Mouse (Mus musculus) spleen, embryonic (tissue): ENCODE measurements at regions not wholly inside any gene's neighbourhood (a gene's known extent, or its start where the extent isn't known, plus 50 kb on each side); places are given as distances from the start of the nearest gene placed in this dataset.

Experiments used
- CTCF ChIA-PET: fragments of 350-600 bp; sonication (Branson Sonifier 250); formaldehyde crosslinking; loops from one replicate; lab custom pipeline; 2022; lab: Charles Lee

DNA sequence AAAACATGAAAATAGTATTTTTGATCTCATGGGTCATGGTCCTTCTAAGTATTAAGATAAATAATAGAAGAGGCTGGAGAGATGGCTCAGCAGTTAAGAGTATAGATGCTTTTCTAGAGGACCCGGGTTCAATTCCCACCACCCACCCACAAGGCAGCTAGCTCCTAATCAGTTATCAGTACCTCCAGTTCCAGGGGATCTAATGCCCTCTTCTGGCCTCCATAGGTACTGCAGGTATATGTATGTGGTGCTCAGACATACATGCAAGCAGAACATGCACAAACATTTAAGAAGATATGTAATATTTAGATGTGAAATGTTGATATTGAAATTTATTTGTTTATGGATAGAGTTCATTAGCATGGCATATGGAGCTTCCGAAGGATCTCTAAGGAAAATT is 56.8 kb upstream of the Prok2 start:
- CTCF ChIA-PET = interaction anchor here (0.6 kb wide), 1 partner anchor 272 kb away, joined by 4 read pairs; no protein-coding TSS in a partner anchor
